Mouse (Mus musculus) limb, embryonic 11.5 days (tissue): ENCODE measurements around the gene Tmem236. TPM values are rescaled to one million over a fixed set of nuclear protein-coding genes. Genes with fewer than 3 reads are reported as not detected.

Source experiments
- ATAC-seq: fragments of 200-750 bp; cut with Nextera tagmentation; 2 replicates; pipeline ENCODE4 v1.8.0; 2017; ENCODE audit warnings: low read depth; ENCODE audit not compliant: insufficient number of reproducible peaks, low FRiP score, low TSS enrichment
- DNase-seq: peaks from one replicate; pipeline ENCODE4 v3.0.0-alpha.2; 2015; ENCODE audit warnings: low spot score
- H3K27ac ChIP-seq: fragments of 300-500 bp; sonication (generic); replicated peaks from 2 replicates; pipeline ENCODE4 v1.5.1; 2014; ENCODE audit warnings: low read depth, mild to moderate bottlenecking, low read length
- H3K27me3 ChIP-seq: fragments of 300-500 bp; sonication (generic); 2 replicates; pipeline ENCODE4 v1.6.1; 2014; ENCODE audit warnings: mild to moderate bottlenecking, low read length, mixed read lengths; ENCODE audit not compliant: control insufficient read depth, insufficient read depth
- H3K36me3 ChIP-seq: fragments of 300-500 bp; sonication (generic); 2 replicates; pipeline ENCODE4 v1.6.1; 2014; ENCODE audit warnings: mild to moderate bottlenecking, low read length, moderate library complexity, mixed read lengths; ENCODE audit not compliant: control insufficient read depth, insufficient read depth
- H3K4me1 ChIP-seq: fragments of 300-500 bp; sonication (generic); 2 replicates; pipeline ENCODE4 v1.6.1; 2014; ENCODE audit warnings: low read length, mixed read lengths; ENCODE audit not compliant: control insufficient read depth, insufficient read depth
- H3K4me2 ChIP-seq: fragments of 300-500 bp; sonication (generic); 2 replicates; pipeline ENCODE4 v1.6.1; 2014; ENCODE audit warnings: low read depth, mild to moderate bottlenecking, moderate library complexity; ENCODE audit not compliant: severe bottlenecking
- H3K4me3 ChIP-seq: fragments of 300-500 bp; sonication (generic); 2 replicates; pipeline ENCODE4 v1.5.1; 2014; ENCODE audit warnings: low read depth, low read length
- H3K9ac ChIP-seq: fragments of 300-500 bp; sonication (generic); 2 replicates; pipeline ENCODE4 v1.6.1; 2014; ENCODE audit warnings: mild to moderate bottlenecking, low read length
- H3K9me3 ChIP-seq: fragments of 300-500 bp; sonication (generic); 2 replicates; pipeline ENCODE4 v1.6.1; 2016; ENCODE audit warnings: low read length; ENCODE audit not compliant: control insufficient read depth
- WGBS: fragments of 180-500 bp; shearing (Covaris S2); extraction: QIAGEN DNeasy Blood & Tissue Kit; methylation state at CpG from one replicate; pipeline ENCODE4 v1.1.7; 2014; 5-methylcytosine and 5-hydroxymethylcytosine counted together
- polyA plus RNA-seq: library from polyadenylated mRNA; unstranded; fragments of >200 nt; fragmentation: Nextera tagmentation; extraction: Ambion mirVana; gene quantifications from 2 replicates; pipeline ENCODE4 v1.2.1, GENCODE M21; 2014

Tmem236 gene
- polyA plus RNA-seq, 1 experiment from 2014 or later, result not detected

DNA sequence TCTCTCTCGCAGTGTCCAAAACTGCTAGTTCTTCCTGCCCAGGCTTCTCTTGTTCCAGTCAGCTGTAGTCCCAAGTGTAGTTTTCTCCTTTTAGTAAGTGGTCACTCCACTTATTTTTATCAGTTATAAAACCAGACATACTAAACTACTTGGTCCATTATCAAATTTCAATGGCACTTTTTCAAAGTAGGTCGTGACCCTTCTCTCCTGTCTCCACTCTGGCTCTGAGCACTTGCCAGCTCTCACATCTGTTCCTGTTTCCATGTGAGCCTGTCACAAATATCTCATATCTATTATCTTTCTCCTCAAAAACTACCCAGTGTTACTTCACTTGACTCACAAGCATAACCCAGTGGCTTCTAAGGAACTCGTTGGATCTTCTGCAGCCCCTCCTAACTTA, 29.0 kb upstream of the Tmem236 start:
- no peaks in the 10 kb centered on the region for H3K27me3 ChIP-seq
- WGBS, result 80% methylated on average over 3 of the region's 3 CpGs
- no peak for DNase-seq
- H3K9ac ChIP-seq, result no peak overlapping the region
- H3K4me3 ChIP-seq, result no peak overlapping the region
- no peaks in the 10 kb centered on the region for H3K4me1 ChIP-seq
- H3K4me2 ChIP-seq, result no peak overlapping the region
- peaks cover 4% of the 10 kb centered on the region for H3K36me3 ChIP-seq
- H3K27ac ChIP-seq, result no peak overlapping the region
- ATAC-seq, result no peak
- no peaks in the 10 kb centered on the region for H3K9me3 ChIP-seq

DNA sequence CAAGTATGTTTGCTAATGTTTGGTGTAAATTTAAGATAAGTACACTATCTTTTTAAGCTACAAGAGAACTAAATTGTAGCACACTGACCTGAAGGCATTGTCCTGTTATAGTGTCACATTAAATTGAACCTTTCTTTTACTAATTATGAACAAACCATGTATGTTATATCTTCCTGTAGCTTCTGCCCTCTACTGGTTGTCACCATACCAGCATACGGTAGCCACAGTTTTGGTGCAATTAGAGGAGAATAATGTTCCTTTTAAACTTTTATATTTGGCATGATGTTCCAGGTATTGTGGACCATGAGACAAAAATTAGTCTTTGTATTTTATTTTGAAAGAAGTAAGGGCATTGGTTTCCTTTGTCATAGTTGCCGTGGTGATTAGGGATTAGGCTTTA, 27.4 kb upstream of the Tmem236 start:
- peaks cover 4% of the 10 kb centered on the region for H3K36me3 ChIP-seq

DNA sequence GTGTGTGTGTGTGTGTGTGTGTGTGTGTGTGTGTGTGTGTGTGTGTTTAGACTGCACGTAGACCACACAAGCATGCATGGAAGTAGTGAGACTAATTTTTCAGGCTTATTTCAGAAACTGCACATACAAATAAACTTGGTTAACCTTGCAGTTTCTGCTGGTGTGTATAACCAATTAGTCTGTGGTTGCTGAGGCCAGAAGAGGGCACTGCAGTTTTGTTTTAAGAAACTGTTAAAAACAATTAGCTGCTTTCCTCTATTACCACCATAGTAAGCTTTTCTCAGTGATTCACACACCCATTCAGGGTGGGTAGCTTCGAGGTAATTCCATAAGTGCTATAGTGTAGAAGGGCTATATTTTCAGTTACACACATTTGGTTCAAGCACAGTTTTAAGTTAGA, 23.5 kb upstream of the Tmem236 start:
- Histone ChIP-seq H3K4me2 (no peak overlapping the region), H3K4me3 (no peak overlapping the region), H3K36me3 (no peaks in the 10 kb centered on the region), H3K4me1 (no peaks in the 10 kb centered on the region), H3K9ac (no peak overlapping the region), H3K27me3 (no peaks in the 10 kb centered on the region), H3K9me3 (no peaks in the 10 kb centered on the region), H3K27ac (no peak overlapping the region)
- no peak for ATAC-seq
- no peak for DNase-seq
- WGBS, result 93% methylated on average over 2 of the region's 2 CpGs

More for the DNA sequence above, 27.4 kb upstream of the Tmem236 start:
- Histone ChIP-seq H3K9ac (no peak overlapping the region), H3K27me3 (no peaks in the 10 kb centered on the region), H3K27ac (no peak overlapping the region), H3K4me3 (no peak overlapping the region), H3K4me2 (no peak overlapping the region), H3K9me3 (no peaks in the 10 kb centered on the region), H3K4me1 (no peaks in the 10 kb centered on the region)
- DNase-seq, result no peak
- no peak for ATAC-seq
- 97% methylated on average over 2 of the region's 2 CpGs for WGBS

DNA sequence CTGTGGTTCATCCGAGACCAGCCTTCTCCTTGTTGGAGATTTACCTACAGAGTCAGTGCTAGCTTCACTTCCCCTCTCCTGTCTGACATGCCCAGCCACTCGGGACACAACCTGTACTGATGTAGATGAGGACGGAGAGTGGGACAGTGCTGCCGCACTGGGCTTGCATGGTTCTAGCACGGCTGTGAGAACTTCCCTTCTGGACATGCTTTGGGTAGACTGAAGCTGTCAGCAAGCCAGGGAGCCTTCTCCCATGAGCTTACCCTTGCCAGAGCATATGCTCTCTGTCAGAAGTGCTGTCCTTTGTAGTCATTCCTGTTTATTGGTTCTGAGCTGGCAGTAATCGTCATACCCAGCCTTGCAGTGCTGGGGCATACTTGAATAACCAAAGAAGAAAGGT, 22.5 kb upstream of the Tmem236 start:
- Histone ChIP-seq H3K4me2 (no peak overlapping the region), H3K9me3 (no peaks in the 10 kb centered on the region), H3K9ac (no peak overlapping the region), H3K4me1 (no peaks in the 10 kb centered on the region), H3K36me3 (no peaks in the 10 kb centered on the region), H3K27me3 (no peaks in the 10 kb centered on the region), H3K27ac (no peak overlapping the region), H3K4me3 (no peak overlapping the region)
- WGBS, result 93% methylated on average over 6 of the region's 6 CpGs
- no peak for DNase-seq
- ATAC-seq, result no peak

DNA sequence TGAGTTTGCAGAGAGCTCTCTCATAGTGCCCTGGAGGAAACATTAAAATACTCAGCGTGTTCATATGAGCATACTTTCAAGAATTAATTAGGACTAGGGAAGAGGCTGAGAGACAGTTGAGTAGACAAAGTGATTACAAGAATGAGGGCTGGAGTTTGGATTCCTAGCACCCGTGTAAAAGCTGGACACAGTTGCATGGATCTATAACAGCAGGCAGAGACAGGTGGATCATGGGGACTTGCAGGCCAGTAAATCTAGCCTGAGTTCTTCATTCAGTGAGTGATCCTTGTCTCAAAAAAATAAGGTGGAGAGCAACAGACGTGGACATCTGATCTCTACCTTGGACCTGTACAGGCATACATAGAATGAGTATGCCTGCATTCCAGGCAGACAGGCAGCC, 15.3 kb upstream of the Tmem236 start:
- WGBS, result 89% methylated on average over 3 of the region's 3 CpGs
- no peak overlapping the region for H3K4me3 ChIP-seq
- ATAC-seq (no peak), DNase-seq (no peak)
- no peaks in the 10 kb centered on the region for H3K27me3 ChIP-seq
- no peaks in the 10 kb centered on the region for H3K9me3 ChIP-seq
- no peaks in the 10 kb centered on the region for H3K36me3 ChIP-seq
- no peak overlapping the region for H3K27ac ChIP-seq
- no peaks in the 10 kb centered on the region for H3K4me1 ChIP-seq
- H3K9ac ChIP-seq, result no peak overlapping the region
- H3K4me2 ChIP-seq, result no peak overlapping the region

DNA sequence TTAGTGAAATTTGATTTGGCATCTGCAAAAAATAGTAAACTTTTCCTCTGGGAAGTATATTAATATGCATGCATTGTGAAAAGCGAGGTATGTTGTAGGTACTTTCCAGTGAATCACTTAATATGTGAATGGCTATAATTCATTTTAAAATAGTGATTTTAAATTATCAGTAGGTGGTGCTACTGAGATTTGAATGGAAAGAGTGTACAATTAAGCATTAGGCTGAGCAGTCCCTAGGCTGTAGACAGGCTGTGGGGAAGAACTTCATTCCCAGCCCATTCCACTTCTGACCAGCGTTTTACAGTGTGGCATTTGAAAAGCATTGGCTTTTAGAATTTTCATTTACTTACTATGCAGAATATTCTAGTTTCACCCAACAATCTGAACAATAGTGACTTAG, 14.6 kb upstream of the Tmem236 start:
- H3K4me3 ChIP-seq, result no peak overlapping the region
- DNase-seq (no peak), ATAC-seq (no peak)
- H3K4me1 ChIP-seq, result no peaks in the 10 kb centered on the region
- H3K9ac ChIP-seq, result no peak overlapping the region
- H3K4me2 ChIP-seq, result no peak overlapping the region
- 83% methylated on average over 2 of the region's 2 CpGs for WGBS
- H3K36me3 ChIP-seq, result no peaks in the 10 kb centered on the region
- H3K27me3 ChIP-seq, result no peaks in the 10 kb centered on the region
- no peaks in the 10 kb centered on the region for H3K9me3 ChIP-seq
- no peak overlapping the region for H3K27ac ChIP-seq

DNA sequence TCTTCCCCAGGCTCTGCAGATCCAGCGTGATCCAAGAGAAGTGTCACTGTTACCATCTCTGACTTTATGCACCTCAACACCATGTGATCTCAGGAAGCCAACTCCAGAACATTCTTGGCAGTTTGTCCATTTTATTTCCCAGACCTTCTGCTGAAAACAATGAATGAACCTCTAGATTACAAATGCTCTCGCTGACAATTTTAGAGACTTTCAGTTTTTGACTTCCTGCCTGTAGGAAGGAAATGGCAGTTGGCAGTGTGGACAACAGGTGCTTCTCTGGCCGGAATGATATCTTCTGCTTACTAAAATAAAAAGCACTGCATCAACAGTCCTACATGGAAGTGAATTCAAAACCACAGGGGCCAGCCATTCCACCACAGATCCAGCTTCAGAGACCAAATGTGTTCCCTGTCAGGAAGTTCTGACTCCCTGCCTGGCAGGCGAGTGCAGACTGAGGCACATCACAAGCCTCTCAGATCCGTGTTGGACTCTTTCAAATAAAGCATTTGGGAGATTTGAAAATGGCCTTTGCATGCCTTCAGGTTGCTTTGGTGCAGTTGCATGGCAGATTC, 9.8 kb upstream of the Tmem236 start:
- Histone ChIP-seq H3K9me3 (no peaks in the 10 kb centered on the region), H3K36me3 (no peaks in the 10 kb centered on the region), H3K27me3 (no peaks in the 10 kb centered on the region), H3K4me1 (no peaks in the 10 kb centered on the region), H3K9ac (no peak overlapping the region), H3K4me2 (no peak overlapping the region), H3K27ac (no peak overlapping the region), H3K4me3 (no peak overlapping the region)
- 84% methylated on average over 5 of the region's 5 CpGs for WGBS
- ATAC-seq, result no peak
- DNase-seq, result no peak

DNA sequence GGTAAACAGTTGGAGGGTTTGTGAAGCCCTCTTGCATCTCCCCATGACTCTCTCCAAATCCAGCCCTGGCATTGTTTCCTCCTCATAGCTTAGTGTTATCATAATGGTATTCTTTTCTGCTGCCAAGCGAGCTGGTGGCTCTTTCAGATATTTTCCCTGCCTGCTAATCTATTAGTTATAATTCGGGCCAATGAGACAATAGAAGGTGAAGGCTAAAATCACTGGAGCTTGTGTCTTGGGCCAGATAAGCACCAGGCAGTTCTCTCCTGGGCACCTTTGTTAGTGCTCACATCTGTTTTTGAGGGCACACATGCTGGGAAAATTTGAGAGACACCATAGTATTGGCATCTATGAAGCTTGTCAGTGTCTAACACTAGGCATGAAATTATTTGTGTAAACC, 9.3 kb upstream of the Tmem236 start:
- Histone ChIP-seq H3K4me3 (no peak overlapping the region), H3K4me1 (no peaks in the 10 kb centered on the region), H3K4me2 (no peak overlapping the region), H3K9ac (no peak overlapping the region), H3K27ac (no peak overlapping the region), H3K9me3 (no peaks in the 10 kb centered on the region), H3K36me3 (no peaks in the 10 kb centered on the region), H3K27me3 (no peaks in the 10 kb centered on the region)
- WGBS, result 88% methylated on average over 2 of the region's 2 CpGs
- ATAC-seq (no peak), DNase-seq (no peak)

DNA sequence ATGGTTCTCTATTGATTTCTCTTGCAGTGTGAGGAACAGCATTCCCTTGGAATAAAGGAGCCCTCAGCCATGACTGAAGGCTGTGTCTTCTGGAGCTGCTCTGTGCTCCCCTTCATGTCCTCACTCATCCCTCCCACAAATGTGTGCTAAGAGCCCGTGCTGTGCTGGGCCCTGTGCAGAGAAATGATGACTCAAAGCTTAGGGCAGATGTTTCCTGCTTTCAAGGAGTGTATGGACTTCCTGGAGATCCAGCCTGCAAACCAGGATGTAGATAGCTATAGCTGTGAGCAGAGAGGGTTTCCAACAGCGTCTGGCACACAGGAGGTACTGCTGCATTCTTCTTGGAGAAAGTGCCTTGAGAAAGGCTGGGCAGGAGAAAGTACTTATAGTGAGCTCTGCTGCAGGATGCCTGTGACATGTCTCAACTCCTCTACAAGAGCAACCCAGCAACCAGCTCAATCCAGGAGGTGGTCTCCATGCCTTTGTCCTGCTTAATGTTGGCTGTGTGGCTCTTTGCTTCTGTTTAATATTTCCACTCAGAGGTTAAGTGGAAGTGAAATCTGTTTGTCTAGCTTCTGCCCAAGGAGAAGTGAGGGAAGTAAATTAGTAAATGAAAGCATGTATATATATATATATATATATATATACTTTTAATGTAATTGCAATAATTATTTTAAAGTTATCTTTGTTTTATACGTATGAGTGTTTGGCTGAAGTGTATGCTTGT, 8.5 kb upstream of the Tmem236 start:
- H3K27me3 ChIP-seq, result no peaks in the 10 kb centered on the region
- H3K36me3 ChIP-seq, result no peaks in the 10 kb centered on the region
- H3K4me3 ChIP-seq, result no peak overlapping the region
- no peak overlapping the region for H3K4me2 ChIP-seq
- WGBS, result 83% methylated on average over 3 of the region's 3 CpGs
- no peak overlapping the region for H3K9ac ChIP-seq
- no peaks in the 10 kb centered on the region for H3K4me1 ChIP-seq
- H3K27ac ChIP-seq, result no peak overlapping the region
- H3K9me3 ChIP-seq, result no peaks in the 10 kb centered on the region
- DNase-seq (no peak), ATAC-seq (no peak)
